Mouse (Mus musculus): ENCODE measurements around the gene Rhebl1.

DNA sequence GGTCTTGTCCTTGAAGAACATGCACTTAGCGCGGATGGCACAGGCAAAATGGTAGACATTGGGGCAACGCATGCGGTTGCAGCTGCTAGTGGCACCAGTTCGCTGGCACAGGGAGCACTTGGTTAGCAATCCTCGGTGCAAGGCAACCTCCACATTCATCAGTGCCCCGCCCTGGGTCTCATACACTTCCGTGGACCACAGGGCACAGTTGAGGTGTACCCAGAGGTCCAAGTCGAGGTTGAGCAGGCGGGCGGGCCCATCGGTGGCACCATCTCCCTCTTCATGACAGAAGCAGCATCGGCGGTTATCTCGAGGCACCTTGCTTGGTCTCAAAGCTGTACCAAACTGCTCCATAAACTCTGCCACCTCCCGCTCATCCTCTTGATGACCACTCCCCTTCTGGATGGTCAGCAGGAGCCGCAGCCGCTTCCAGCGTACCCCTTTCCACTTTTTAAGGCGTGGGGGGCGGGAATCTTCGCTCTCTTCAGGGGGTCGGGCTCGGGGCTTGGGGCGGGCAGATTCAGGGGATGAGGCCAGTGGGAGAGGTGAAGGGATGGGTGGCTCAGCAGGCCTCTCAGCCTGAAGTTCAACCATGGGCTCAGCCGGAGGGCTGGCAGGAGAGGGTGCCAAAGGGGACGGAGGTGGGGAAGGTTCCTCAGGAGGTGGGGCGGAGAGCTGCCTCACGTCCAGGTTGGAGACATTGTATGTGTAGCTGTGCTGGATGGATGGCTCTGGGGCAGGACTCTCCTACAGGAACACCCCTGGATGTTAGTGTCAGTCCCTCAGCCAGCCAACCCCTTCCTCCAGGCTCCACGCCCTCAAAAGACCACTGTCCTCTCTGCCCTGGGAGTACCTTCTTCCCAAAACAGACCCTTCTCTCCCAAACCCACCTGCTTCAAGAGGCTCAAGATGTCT, 54.4 kb downstream of the Rhebl1 start:
- TF ChIP-seq CTCF (IDR thresholded peaks at IDR 0.05; ENCODE audit: control insufficient read depth, insufficient read depth, low read length) = no peak
- TF ChIP-seq POLR2A (IDR thresholded peaks at IDR 0.05; ENCODE audit: borderline replicate concordance, control insufficient read depth, low read depth, low read length) = no peak

Data from bone marrow, adult 2 months (tissue).